Comparison of ENCODE assay signal across 19 mouse cellular contexts in the genomic region with DNA sequence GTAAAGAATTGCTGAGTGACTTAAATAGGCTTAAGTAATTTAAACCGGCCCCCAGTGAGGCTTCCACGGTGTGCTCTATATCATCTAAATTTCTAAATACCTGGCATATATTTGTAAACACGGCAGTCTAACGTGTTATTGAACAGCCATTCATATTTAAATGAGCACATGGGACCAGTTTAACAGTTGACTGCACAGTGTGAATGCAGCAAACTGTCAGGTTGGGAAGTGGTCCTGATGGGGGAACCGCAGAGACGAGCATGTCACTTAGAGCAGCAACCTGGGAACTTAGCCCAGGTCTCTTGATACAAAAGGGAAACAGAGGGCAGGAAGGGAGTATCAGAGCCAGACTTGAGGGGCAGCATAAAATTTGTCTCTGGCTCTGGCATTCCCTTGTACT. TPM values are rescaled to one million over a fixed set of nuclear protein-coding genes. Genes with fewer than 3 reads are reported as not detected.
"Had no signal": no experiment of that assay in that cellular context is flagged by ENCODE, and none has a peak within 500 bp of the region (broad histone marks: within the 10 kb centered on the region; RNA-seq: fewer than 3 reads in every experiment).

No protein-coding gene starts in this region.

- H3K4me3 ChIP-seq: kidney, embryonic 15.5 days; limb, embryonic 10.5 days; limb, embryonic 13.5 days; liver, embryonic 12.5 days; liver, embryonic 15.5 days; lung, embryonic 15.5 days; megakaryocyte, embryonic 14.5 days had no signal

- ATAC-seq: liver, embryonic 12.5 days had no signal

- DNase-seq: kidney, postnatal 10 days; kidney, postnatal 36 days; layer of hippocampus, postnatal 36 days; liver; lung, adult 18-20 months; lung, postnatal 10 days; lung, postnatal 36 days; midbrain, embryonic 14.5 days; thymus, adult 18-20 months; thymus, postnatal 36 days had no signal

- H3K36me3 ChIP-seq: kidney, embryonic 15.5 days; limb, embryonic 10.5 days; limb, embryonic 13.5 days; liver, embryonic 12.5 days; liver, embryonic 15.5 days; lung, embryonic 15.5 days had no signal

- H3K4me1 ChIP-seq: kidney, embryonic 15.5 days; limb, embryonic 10.5 days; limb, embryonic 13.5 days; lung, embryonic 15.5 days had no signal

- H3K9ac ChIP-seq: kidney, embryonic 15.5 days; limb, embryonic 13.5 days; liver, embryonic 12.5 days; liver, embryonic 15.5 days; lung, embryonic 15.5 days had no signal

- H3K27me3 ChIP-seq: limb, embryonic 13.5 days; lung, embryonic 15.5 days had no signal

- H3K4me2 ChIP-seq: kidney, embryonic 15.5 days; limb, embryonic 13.5 days; liver, embryonic 12.5 days; liver, embryonic 15.5 days; lung, embryonic 15.5 days; midbrain, embryonic 11.5 days had no signal

- H3K27ac ChIP-seq: kidney, embryonic 15.5 days; limb, embryonic 10.5 days; limb, embryonic 13.5 days; liver, embryonic 12.5 days; liver, embryonic 15.5 days; lung, embryonic 15.5 days had no signal

- H3K9me3 ChIP-seq: kidney, embryonic 15.5 days; limb, embryonic 10.5 days; limb, embryonic 13.5 days; liver, embryonic 12.5 days; liver, embryonic 15.5 days; lung, embryonic 15.5 days had no signal

RNA-seq across cellular contexts. Expression of a gene that starts 25.0 kb away (rescaled TPM):
- polyA plus RNA-seq: limb, embryonic 10.5 days; liver, embryonic 12.5 days; liver, embryonic 15.5 days; midbrain, embryonic 11.5 days; spleen, adult 2 months had no signal
